Mouse (Mus musculus): ENCODE data around the gene Arhgap25.
"Not testable (repeated sequence)": the region's sequence is repeated elsewhere in the genome, so short reads cannot be mapped to it uniquely, and the experiment has no call there.

Arhgap25 gene

GRCm38 (mm10) chr6:87532953-87533710 is at the start of gene Arhgap25:
Gene Arhgap25 (minus strand): TSS chr6:87533259.
- no peak for DNase-seq (ENCODE audit: low read depth, low spot score)

- DNase-seq (ENCODE audit: low read depth, low spot score) = no peak
These were observed 49.4 kb upstream of the Arhgap25 start for GRCm38 (mm10) chr6:87582456-87582855.

GRCm38 (mm10) chr6:87581581-87581980 is 48.5 kb upstream of the Arhgap25 start:
- no peak for DNase-seq (ENCODE audit: low read depth, low spot score)

- DNase-seq (ENCODE audit: low read depth, low spot score) = no peak
These were observed 48.0 kb upstream of the Arhgap25 start for GRCm38 (mm10) chr6:87581071-87581470.

GRCm38 (mm10) chr6:87578247-87578646 is 45.2 kb upstream of the Arhgap25 start:
- DNase-seq (ENCODE audit: low read depth, low spot score) = no peak

- no peak for DNase-seq (ENCODE audit: low read depth, low spot score)
These were observed 43.7 kb upstream of the Arhgap25 start for GRCm38 (mm10) chr6:87576648-87577330.

- not testable (repeated sequence) for DNase-seq (ENCODE audit: low read depth, low spot score)
These were observed 38.8 kb upstream of the Arhgap25 start for GRCm38 (mm10) chr6:87571863-87572262.

- DNase-seq (ENCODE audit: low read depth, low spot score) = no peak
These were observed 34.9 kb upstream of the Arhgap25 start for GRCm38 (mm10) chr6:87567686-87568593.

GRCm38 (mm10) chr6:87565166-87565565 is 32.1 kb upstream of the Arhgap25 start:
- DNase-seq (ENCODE audit: low read depth, low spot score) = no peak

- no peak for DNase-seq (ENCODE audit: low read depth, low spot score)
These were observed 31.3 kb upstream of the Arhgap25 start for GRCm38 (mm10) chr6:87564356-87564755.

GRCm38 (mm10) chr6:87553724-87554123 is 20.7 kb upstream of the Arhgap25 start:
- no peak for DNase-seq (ENCODE audit: low read depth, low spot score)

- DNase-seq (ENCODE audit: low read depth, low spot score) = no peak
These were observed 19.2 kb upstream of the Arhgap25 start for GRCm38 (mm10) chr6:87552054-87552807.

- DNase-seq (ENCODE audit: low read depth, low spot score) = no peak
These were observed 14.8 kb upstream of the Arhgap25 start for GRCm38 (mm10) chr6:87547836-87548235.

GRCm38 (mm10) chr6:87547431-87547830 is 14.4 kb upstream of the Arhgap25 start:
- no peak for DNase-seq (ENCODE audit: low read depth, low spot score)

GRCm38 (mm10) chr6:87545331-87546217 is 12.5 kb upstream of the Arhgap25 start:
- no peak for DNase-seq (ENCODE audit: low read depth, low spot score)

GRCm38 (mm10) chr6:87542027-87542426 is 9.0 kb upstream of the Arhgap25 start:
- DNase-seq (ENCODE audit: low read depth, low spot score) = no peak

- DNase-seq (ENCODE audit: low read depth, low spot score) = no peak
These were observed 8.1 kb upstream of the Arhgap25 start for GRCm38 (mm10) chr6:87541171-87541571.

GRCm38 (mm10) chr6:87538376-87539270 is 5.6 kb upstream of the Arhgap25 start:
- DNase-seq (ENCODE audit: low read depth, low spot score) = no peak

GRCm38 (mm10) chr6:87537678-87538077 is 4.6 kb upstream of the Arhgap25 start:
- DNase-seq (ENCODE audit: low read depth, low spot score) = no peak

Measured in retina, postnatal 7 days (tissue).